Mouse (Mus musculus) G1E-ER4 (cell line): ENCODE results near the gene Tmprss9. TPM values are rescaled to one million over a fixed set of nuclear protein-coding genes. Genes with fewer than 3 reads are reported as not detected.

Experiments used
- GATA1 ChIP-seq: IDR thresholded peaks from one replicate; pipeline ENCODE4 v1.8.0; 2012; ENCODE audit warnings: low read length, inconsistent platforms
- polyA plus RNA-seq: library from polyadenylated mRNA; stranded (reverse); fragments of >175 nt; gene quantifications from 2 replicates; pipeline ENCODE4 v1.2.3, GENCODE M21; 2012

Tmprss9 gene
- polyA plus RNA-seq, 1 experiment = 0.02 TPM

DNA sequence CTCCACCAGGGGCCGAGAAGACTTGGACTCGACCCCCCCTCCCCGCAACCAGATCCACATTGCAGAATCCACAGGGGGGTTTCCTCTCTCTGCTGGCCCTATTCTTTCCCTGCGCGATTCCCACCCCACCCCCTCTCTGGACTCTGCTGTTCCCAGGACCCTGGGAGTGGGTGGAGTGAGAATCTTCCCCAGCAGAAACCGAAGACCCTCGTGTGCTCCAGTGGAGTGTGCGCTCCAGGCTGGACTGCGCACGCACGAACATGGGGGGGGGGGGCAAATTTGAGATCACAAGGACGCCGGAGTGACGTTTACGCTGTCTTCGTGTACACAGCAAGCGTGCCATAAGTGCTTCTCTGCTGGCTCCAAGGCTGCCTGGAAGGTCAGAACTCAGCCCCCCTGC is 64.0 kb downstream of the Tmprss9 start:
- no peak for TF ChIP-seq GATA1

DNA sequence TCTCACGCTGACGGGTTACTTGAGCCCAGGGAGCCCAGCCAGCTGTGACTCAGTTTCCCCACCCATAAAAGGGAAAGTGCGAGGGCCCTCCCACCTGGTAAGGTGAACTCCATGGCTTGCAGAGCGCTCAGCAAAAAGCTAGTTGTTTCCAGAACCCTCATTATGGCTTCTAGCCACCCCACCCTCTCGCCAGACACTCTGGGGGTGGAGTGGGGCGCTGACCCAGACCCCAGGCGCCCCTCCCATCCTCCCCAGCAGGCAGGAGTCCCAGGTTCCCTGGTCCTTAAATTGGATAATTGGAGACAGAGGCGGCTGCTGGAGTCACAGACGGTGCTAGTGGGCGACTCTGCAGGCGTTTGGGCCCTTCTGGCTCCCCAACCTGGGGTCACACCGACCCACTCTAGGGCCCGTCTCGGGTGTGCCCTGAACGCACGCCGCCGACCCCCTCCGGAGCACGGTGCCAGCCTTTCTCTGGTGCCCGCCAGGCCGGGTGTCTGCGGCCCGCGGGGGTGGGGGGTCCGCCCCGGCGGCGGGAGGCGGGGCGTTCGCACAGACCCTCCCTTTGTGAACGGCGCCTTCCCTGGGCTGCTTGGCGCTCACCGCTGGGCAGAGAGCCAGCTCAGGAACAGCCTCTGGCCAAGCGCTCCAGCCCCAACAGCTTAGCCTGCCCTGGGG is 64.6 kb downstream of the Tmprss9 start:
- no peak for TF ChIP-seq GATA1

DNA sequence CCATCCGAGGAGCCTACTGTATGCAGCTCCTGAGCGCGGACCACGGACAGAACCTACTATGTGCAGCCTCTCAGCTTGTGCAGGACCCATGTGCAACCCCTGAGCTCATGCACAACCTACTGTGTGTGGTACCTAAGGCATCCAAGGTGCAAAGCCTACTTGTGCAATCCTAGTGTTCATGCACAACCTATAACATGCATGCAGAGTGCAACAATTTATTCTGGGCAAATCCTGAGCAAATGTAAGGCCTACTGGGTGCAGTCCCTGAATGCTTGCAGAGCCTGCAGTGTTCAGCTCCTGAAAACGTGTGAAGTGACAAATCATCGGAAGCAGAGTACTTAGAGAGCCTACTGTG is 65.1 kb downstream of the Tmprss9 start:
- TF ChIP-seq GATA1 = no peak

DNA sequence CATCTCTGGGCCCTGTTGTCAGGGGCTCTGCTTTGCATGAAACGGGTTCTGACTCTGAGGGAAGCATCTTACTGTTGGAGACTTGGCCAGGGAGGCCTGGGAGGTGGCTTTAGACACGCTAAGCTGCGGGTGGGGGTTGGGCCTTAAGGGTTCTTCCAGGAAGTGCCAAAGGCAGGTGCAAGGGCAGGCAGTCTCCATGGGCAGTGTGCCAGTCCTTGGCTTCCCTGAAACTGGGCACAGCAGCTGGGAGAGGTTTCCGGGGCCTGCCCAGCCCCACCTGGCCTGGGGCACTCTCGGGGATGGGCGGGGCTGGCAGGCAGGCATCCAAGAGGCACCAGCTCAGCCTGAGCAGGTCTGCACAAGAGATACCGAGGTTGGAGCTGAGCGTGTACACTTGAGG is 66.0 kb downstream of the Tmprss9 start:
- TF ChIP-seq GATA1 = no peak

DNA sequence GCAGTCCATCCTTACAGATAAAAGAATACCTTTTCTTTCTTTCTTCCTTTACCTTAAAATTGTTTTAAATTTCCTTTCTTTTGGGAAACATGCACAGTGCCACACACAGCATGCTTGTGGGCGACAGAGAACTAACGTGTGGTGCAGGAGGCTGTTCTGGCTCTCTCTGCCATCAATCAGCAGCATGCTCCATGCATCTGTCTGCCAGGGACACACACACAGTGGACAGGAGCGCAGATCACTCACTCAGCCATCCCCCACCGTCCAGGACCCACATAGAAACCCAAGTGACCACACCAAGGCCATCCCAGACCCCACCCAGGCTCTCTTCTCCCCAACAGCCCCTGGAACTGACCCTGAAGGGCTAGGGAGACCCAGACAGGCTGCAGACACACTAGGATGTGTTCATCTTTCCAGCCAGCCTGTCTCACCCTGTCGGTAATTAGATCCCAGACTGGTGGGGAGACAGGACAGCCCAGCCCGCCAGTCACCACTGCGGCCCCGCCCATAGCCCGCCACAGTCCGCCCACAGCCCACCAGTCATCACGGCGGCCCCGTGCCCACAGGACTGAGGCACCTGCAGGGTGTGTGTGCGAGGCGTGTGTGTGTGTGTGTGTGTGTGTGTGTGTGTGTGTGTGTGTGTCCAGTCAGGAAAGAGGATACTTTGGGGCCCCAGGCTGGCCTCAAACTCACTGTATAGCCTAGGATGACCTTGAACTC is 67.3 kb downstream of the Tmprss9 start:
- no peak for TF ChIP-seq GATA1

DNA sequence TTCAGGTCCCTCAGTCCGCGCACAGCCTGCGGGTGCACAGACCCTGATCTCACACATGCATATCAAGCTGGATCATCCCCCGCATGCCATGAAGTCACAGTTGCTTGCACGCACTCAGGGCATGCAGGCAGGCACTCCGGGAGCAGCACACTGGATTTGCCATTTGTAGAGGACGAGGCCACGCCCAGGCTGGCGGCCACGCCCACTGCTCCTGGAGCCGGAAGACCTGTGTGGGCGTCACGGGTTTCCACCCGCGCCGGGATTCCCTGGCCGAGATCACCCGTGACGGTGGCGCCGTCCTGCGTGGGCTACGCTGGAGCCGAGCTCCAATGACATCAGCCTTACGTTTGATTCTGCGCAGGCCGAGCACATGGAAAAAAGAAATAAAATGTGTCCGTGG is 68.0 kb downstream of the Tmprss9 start:
- TF ChIP-seq GATA1 = no peak

DNA sequence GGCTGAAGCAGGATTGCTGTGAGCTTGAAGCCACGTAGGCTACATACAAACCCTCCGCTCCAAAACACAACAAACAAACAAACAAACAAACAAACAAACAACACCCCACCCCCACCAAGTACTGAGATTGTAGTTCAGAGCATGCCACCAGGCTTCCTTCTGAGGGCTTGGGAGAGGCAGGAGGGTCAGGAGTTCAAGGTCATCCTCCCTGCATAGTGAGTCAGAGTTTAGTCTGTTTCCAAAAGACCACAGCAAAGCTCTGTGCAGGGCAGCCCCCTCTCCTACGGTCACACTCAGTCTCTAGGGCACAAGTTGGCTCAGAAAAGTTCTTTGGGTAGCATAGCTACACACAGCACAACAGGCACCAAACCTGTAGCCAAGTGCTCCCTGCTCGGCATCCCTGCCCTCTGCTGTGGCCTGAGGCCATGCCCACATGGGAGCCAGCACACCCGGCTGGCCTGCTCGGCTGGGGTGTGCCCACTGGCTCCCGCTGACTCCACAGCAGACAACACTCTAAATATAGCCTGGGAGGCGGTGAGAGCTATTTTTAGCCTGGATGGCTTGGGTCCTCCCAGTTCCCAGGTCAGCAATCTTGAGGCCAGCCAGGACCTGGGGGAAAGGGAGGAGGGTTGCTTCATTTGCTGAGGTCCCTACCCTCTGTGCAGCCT is 68.8 kb downstream of the Tmprss9 start:
- no peak for TF ChIP-seq GATA1

DNA sequence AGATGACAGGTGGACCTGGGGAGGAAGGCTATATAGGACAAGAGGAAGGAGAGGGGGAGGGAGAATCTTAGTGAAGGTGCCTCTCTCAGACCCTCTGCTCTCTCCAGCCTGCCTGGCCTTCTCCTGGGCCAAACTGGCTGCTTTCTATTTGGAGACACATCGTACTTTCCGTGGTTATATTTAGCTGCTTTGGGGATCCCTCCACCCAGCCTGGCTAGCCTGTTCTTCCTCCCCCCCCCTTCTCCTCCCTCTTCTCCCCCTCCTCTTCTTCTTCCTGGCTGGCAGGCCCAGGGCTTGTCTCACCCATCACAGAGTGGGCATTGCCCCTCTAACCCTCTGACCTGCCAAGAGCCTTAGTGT is 69.3 kb downstream of the Tmprss9 start:
- TF ChIP-seq GATA1 = no peak

DNA sequence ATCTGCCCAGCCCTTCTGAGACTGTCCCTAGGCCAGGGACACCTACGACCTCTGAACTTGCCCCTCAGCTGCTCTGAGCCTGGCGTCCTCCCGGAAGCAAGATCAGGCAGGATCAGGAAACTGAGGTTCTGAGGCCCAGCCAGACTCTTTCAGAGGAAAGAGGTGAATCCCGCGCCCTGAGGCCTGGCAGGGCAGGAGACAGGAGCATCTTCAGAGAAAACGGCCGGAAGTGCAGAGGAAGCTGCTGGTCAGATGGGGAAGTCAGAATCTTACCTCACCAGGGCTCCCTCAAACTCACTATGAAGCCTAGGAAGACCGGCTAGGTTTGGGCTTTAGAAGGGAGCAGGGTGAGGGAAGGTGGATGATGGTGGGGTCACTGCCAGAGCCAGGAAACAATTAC is 71.3 kb downstream of the Tmprss9 start:
- no peak for TF ChIP-seq GATA1

DNA sequence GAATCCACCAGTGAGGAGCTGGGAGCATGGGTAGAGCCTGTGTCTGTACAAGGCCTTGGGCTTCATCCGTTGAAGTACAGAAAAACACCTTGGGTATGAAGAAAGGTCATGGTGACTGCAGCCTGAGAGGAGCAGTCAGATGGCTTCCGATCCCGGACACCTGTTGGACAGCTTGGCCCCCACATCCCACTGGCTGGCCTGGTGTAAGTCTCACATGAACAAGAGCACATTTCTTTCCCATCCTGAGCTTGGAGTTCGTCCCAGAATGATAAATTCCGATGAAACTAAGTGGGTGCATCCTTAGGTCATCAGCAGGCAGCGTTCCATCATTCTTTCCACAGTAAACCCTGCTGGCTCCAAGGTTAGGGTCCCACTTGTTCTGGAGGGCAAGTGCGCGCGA is 72.1 kb downstream of the Tmprss9 start:
- no peak for TF ChIP-seq GATA1

DNA sequence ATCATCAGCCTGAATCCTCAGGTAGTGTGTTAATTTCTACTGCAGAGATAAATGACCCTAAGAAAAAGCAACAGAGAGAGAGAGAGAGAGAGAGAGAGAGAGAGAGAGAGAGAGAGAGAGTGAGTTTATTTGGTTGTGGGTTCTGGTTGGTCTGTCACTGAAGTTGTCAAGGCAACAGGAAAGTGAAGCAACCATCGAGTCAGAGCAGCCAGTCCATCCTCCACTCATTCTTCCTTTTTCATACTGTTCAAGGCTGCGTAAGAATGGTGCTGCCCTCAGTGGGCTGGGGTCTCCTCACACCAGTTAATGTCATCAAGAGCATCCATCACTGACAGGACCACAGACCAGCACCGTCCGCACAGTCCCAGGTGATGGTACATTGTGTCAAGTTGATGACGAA is 72.6 kb downstream of the Tmprss9 start:
- TF ChIP-seq GATA1 = no peak

DNA sequence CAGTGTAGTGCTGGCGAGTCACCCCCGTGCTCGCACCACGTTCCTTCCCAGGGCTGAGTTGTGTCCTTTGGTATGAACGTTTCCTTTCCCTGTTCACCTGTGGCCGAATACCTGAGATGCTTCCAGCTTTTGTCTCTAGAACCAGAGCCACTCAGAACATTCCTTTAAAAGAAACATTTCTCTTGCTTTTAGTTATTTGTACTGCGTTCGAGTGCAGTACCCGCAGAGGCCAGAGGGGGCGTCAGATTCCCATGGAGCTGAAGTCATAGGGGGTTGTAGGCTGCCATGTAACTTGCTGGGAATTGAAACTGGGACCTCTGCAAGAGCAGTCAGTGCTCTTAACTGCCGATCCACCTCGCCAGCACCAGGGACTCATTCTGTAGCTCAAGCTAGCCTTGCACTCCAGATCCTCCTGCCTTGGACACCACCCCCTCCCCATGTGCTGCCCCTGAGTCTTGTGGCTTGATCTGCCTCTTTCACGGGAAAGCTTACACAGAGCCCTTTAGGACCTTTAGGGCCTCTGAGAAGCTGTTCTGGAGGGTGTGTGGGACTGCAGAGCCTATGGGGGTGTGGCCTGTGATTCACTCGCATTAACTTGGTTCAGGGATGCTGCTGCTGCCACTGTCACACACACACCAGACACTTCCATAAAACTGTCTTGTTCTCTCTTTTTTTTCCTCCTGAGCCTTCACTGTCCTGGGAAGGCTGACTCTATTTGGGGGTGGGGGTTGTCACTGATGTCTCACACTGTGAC is 75.2 kb downstream of the Tmprss9 start:
- TF ChIP-seq GATA1 = no peak

DNA sequence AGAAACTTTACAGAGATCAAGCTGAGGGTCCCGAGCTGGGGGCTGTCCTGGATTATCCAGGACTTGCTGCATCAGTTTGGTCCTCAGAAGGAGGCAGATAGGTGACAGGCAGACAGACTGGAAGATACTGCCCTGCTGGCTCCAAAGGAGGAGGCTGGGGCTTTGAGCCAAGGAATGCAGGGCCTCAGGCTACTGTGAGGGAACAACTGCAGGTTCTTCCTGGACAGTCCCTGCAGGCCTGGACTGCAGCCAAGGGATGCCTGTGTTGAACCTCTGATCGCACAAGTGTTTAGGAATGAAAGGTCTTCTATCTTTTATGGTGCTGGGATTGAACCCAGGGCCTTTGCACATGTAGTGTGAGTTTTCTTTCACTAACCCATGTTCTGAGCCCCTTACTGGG is 76.2 kb downstream of the Tmprss9 start:
- no peak for TF ChIP-seq GATA1

DNA sequence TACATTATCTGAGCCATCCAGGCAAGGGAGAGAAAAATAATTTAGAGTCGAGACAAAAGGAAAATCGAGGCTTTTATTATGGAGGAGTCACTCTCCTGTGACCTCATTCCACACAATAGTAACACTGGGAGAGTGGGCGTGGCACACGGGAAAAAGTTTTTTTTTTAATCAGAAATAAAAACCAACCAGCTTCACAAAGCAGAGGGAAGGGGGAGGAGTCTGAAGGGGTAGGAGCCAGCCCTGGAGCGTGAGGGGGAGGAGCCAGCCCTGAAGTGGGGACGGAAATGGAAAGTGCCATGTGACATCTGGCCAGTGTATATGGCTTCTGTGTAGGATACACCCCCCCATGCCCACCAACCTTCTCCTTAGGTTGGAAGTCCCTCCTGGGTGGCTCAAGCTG is 76.9 kb downstream of the Tmprss9 start:
- no peak for TF ChIP-seq GATA1

DNA sequence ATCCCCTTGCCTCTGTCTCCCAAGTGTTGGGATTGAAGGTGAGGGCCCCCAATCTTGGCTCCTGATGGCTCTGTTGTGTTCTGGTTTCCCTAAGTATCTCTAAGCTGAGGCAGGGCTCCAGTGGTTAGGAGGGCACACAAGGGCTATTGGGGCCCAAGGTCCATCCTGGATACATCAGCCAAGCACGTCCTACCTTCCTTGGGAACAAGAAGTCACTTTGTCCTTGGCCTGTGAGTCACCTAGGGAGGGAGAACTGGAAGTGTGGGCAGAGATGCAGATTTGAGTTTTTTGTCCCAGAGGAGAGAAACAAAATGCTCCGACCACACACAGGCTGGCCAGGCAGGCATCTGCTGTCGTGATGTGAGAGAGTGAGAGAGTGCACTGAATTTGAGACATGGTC is 77.4 kb downstream of the Tmprss9 start:
- TF ChIP-seq GATA1 = no peak

Other genes starting within 250 kb of the Tmprss9 start
- gene Csnk1g2, start 249.0 kb upstream of the Tmprss9 start, polyA plus RNA-seq = 480 and 522 TPM in 2 replicates
- gene Btbd2, start 214.8 kb upstream of the Tmprss9 start, polyA plus RNA-seq = 103 and 127 TPM in 2 replicates
- gene Mknk2, start 193.7 kb upstream of the Tmprss9 start, polyA plus RNA-seq = 410 and 459 TPM in 2 replicates
- 30.7 and 34.7 TPM in 2 replicates for gene Mob3a, start 169.9 kb upstream of the Tmprss9 start, polyA plus RNA-seq
- gene Izumo4, start 169.7 kb upstream of the Tmprss9 start, polyA plus RNA-seq = 8.3 and 10.8 TPM in 2 replicates
- gene Ap3d1, start 129.6 kb upstream of the Tmprss9 start, polyA plus RNA-seq = 37.8 and 38.4 TPM in 2 replicates
- gene Dot1l, start 116.6 kb upstream of the Tmprss9 start, polyA plus RNA-seq = 127 and 130 TPM in 2 replicates
- 777 and 944 TPM in 2 replicates for gene Sf3a2, start 73.7 kb upstream of the Tmprss9 start, polyA plus RNA-seq
- gene Plekhj1, start 73.2 kb upstream of the Tmprss9 start, polyA plus RNA-seq = 234 and 304 TPM in 2 replicates
- gene Amh, start 66.6 kb upstream of the Tmprss9 start, polyA plus RNA-seq = 2.3 TPM in 2 replicates
- 0.11 TPM in 1 of 2 replicates, not detected in the other for gene Jsrp1, start 58.4 kb upstream of the Tmprss9 start, polyA plus RNA-seq
- 1,739 and 1,884 TPM in 2 replicates for gene Oaz1, start 45.2 kb upstream of the Tmprss9 start, polyA plus RNA-seq
- not detected in 2 replicates for gene Lingo3, start 27.8 kb upstream of the Tmprss9 start, polyA plus RNA-seq
- 360 and 413 TPM in 2 replicates for gene Lsm7, start 16.6 kb upstream of the Tmprss9 start, polyA plus RNA-seq
- 125 and 130 TPM in 2 replicates for gene Sppl2b, start 16.6 kb upstream of the Tmprss9 start, polyA plus RNA-seq
- gene Timm13, start 29.1 kb downstream of the Tmprss9 start, polyA plus RNA-seq = 399 and 510 TPM in 2 replicates
- not detected in 2 replicates for gene Lmnb2, start 46.4 kb downstream of the Tmprss9 start, polyA plus RNA-seq
- 0.55 and 1.3 TPM in 2 replicates for gene Gadd45b, start 58.2 kb downstream of the Tmprss9 start, polyA plus RNA-seq
- gene Gng7, start 143.1 kb downstream of the Tmprss9 start, polyA plus RNA-seq = 0.43 and 0.56 TPM in 2 replicates
- gene Diras1, start 153.8 kb downstream of the Tmprss9 start, polyA plus RNA-seq = not detected in 2 replicates
- gene Slc39a3, start 165.6 kb downstream of the Tmprss9 start, polyA plus RNA-seq = 11.6 and 12.0 TPM in 2 replicates
- gene Sgta, start 188.3 kb downstream of the Tmprss9 start, polyA plus RNA-seq = 175 and 216 TPM in 2 replicates
- gene Thop1, start 198.2 kb downstream of the Tmprss9 start, polyA plus RNA-seq = 100 and 104 TPM in 2 replicates
- gene Creb3l3, start 227.0 kb downstream of the Tmprss9 start, polyA plus RNA-seq = not detected in 2 replicates
- 394 and 482 TPM in 2 replicates for gene Map2k2, start 234.1 kb downstream of the Tmprss9 start, polyA plus RNA-seq